Mouse (Mus musculus): Measurements from ENCODE around the gene Hist1h3c. TPM values are rescaled to one million over a fixed set of nuclear protein-coding genes. Genes with fewer than 3 reads are reported as not detected.

Gene Hist1h3c
- total and polyA plus RNA-seq, 3 experiments: 2.5 TPM; not detected in 2

- Histone ChIP-seq H3K4me1 (ENCODE audit: control insufficient read depth, insufficient read depth, low read length) (peaks cover 2% of the 10 kb centered on the region; the same call in 1 of the 2 replicates), H3K27ac (no peak overlapping the region), H3K27me3 (ENCODE audit: control insufficient read depth, insufficient read depth, low read length) (no peaks in the 10 kb centered on the region), H3K4me3 (no peak overlapping the region), H3K9ac (ENCODE audit: low read depth, low read length) (no peak overlapping the region), H3K36me3 (ENCODE audit: control insufficient read depth, insufficient read depth, low read length) (no peaks in the 10 kb centered on the region), H3K79me2 (replicated peaks; ENCODE audit: control insufficient read depth, insufficient read depth, low read length) (no peaks in the 10 kb centered on the region)
- TF ChIP-seq EP300 (IDR thresholded peaks at IDR 0.05; ENCODE audit: insufficient read depth, low read depth, low read length): no peak
- peak; percentile 26 for TF ChIP-seq CTCF (IDR thresholded peaks at IDR 0.05)
- no peak for TF ChIP-seq POLR2A (IDR thresholded peaks at IDR 0.05; ENCODE audit: insufficient read depth, low read depth, low read length)
- intact Hi-C loops (cut with DNase I): loop anchor here (2.0 to 10.0 kb wide), 4 partner anchors 15 to 1985 kb away; partner anchors contain the start of genes Hist1h2ah, Hist1h2ai, Hist1h2bc and Hist1h2bk
- WGBS: 67% methylated on average over 3 of the region's 3 CpGs
- no peak for DNase-seq
These were observed 45.6 kb downstream of the Hist1h3c start for GRCm38 (mm10) chr13:23699767-23700166.

GRCm38 (mm10) chr13:23698996-23699395, 46.4 kb downstream of the Hist1h3c start:
- H3K27me3 ChIP-seq (ENCODE audit: control insufficient read depth, insufficient read depth, low read length): no peaks in the 10 kb centered on the region
- WGBS: 62% methylated on average over 6 of the region's 6 CpGs
- intact Hi-C loops (cut with DNase I): loop anchor here (1.0 to 10.0 kb wide), 7 partner anchors 14 to 1984 kb away; partner anchors contain the start of genes Hist1h1e, Hist1h2ah, Hist1h2ai and Hist1h2bc
- H3K9ac ChIP-seq (ENCODE audit: low read depth, low read length): no peak overlapping the region
- no peak for TF ChIP-seq POLR2A (IDR thresholded peaks at IDR 0.05; ENCODE audit: insufficient read depth, low read depth, low read length)
- no peak for DNase-seq
- no peak overlapping the region for H3K4me3 ChIP-seq
- H3K79me2 ChIP-seq (replicated peaks; ENCODE audit: control insufficient read depth, insufficient read depth, low read length): no peaks in the 10 kb centered on the region
- no peaks in the 10 kb centered on the region for H3K36me3 ChIP-seq (ENCODE audit: control insufficient read depth, insufficient read depth, low read length)
- H3K4me1 ChIP-seq (ENCODE audit: control insufficient read depth, insufficient read depth, low read length): peaks cover 2% of the 10 kb centered on the region; the same call in 1 of the 2 replicates
- H3K27ac ChIP-seq: peak overlapping the region; percentile 73

- under 1% methylated on average over 21 of the region's 22 CpGs for WGBS
- intact Hi-C loops (cut with DNase I): loop anchor here (1.0 to 10.0 kb wide), 7 partner anchors 13 to 1983 kb away; partner anchors contain the start of genes Hist1h1e, Hist1h2ah, Hist1h2ai and Hist1h2bc
- H3K4me1 ChIP-seq (ENCODE audit: control insufficient read depth, insufficient read depth, low read length): peaks cover 2% of the 10 kb centered on the region; the same call in 1 of the 2 replicates
These were observed 47.1 kb downstream of the Hist1h3c start, which contains the start of gene Hist1h4c for GRCm38 (mm10) chr13:23698300-23698693. TSS of gene Hist1h4c (minus strand) at chr13:23698454.

GRCm38 (mm10) chr13:23697491-23698299, 47.7 kb downstream of the Hist1h3c start:
- Histone ChIP-seq H3K4me3 (peak overlapping the region; percentile 46), H3K79me2 (replicated peaks; ENCODE audit: control insufficient read depth, insufficient read depth, low read length) (no peaks in the 10 kb centered on the region), H3K4me1 (ENCODE audit: control insufficient read depth, insufficient read depth, low read length) (peaks cover 2% of the 10 kb centered on the region; the same call in 1 of the 2 replicates), H3K9ac (ENCODE audit: low read depth, low read length) (peak overlapping the region; percentile 37), H3K27me3 (ENCODE audit: control insufficient read depth, insufficient read depth, low read length) (no peaks in the 10 kb centered on the region), H3K27ac (peak overlapping the region; percentile 73), H3K36me3 (ENCODE audit: control insufficient read depth, insufficient read depth, low read length) (no peaks in the 10 kb centered on the region)
- DNase-seq: no peak
- intact Hi-C loops (cut with DNase I): loop anchor here (1.0 to 10.0 kb wide), 7 partner anchors 13 to 1983 kb away; partner anchors contain the start of genes Hist1h1e, Hist1h2ah, Hist1h2ai and Hist1h2bc
- under 1% methylated on average over 27 of the region's 32 CpGs for WGBS
- TF ChIP-seq CTCF (IDR thresholded peaks at IDR 0.05) (peak; percentile 87), POLR2A (IDR thresholded peaks at IDR 0.05; ENCODE audit: insufficient read depth, low read depth, low read length) (0 out of 2 replicates have a peak, but pooled peaks have one; percentile 4), EP300 (IDR thresholded peaks at IDR 0.05; ENCODE audit: insufficient read depth, low read depth, low read length) (no peak)

More at GRCm38 (mm10) chr13:23698300-23698693, 47.1 kb downstream of the Hist1h3c start, which contains the start of gene Hist1h4c:
- Histone ChIP-seq H3K27ac (peak within 1 kb of the TSS; percentile 73), H3K36me3 (ENCODE audit: control insufficient read depth, insufficient read depth, low read length) (no peaks in the 10 kb centered on the region), H3K4me3 (peak within 1 kb of the TSS; percentile 46), H3K79me2 (replicated peaks; ENCODE audit: control insufficient read depth, insufficient read depth, low read length) (no peaks in the 10 kb centered on the region), H3K9ac (ENCODE audit: low read depth, low read length) (peak within 1 kb of the TSS; percentile 37), H3K27me3 (ENCODE audit: control insufficient read depth, insufficient read depth, low read length) (no peaks in the 10 kb centered on the region)
- DNase-seq: peak; percentile 98 to 99
- peak; percentile 100 for TF ChIP-seq POLR2A (IDR thresholded peaks at IDR 0.05; ENCODE audit: insufficient read depth, low read depth, low read length)
- TF ChIP-seq EP300 (IDR thresholded peaks at IDR 0.05; ENCODE audit: insufficient read depth, low read depth, low read length): peak; percentile 100
- no peak for TF ChIP-seq CTCF (IDR thresholded peaks at IDR 0.05)

GRCm38 (mm10) chr13:23696061-23696474, 49.3 kb downstream of the Hist1h3c start:
- Histone ChIP-seq H3K4me3 (no peak overlapping the region), H3K36me3 (ENCODE audit: control insufficient read depth, insufficient read depth, low read length) (no peaks in the 10 kb centered on the region), H3K27me3 (ENCODE audit: control insufficient read depth, insufficient read depth, low read length) (no peaks in the 10 kb centered on the region), H3K79me2 (replicated peaks; ENCODE audit: control insufficient read depth, insufficient read depth, low read length) (no peaks in the 10 kb centered on the region), H3K9ac (ENCODE audit: low read depth, low read length) (no peak overlapping the region), H3K4me1 (ENCODE audit: control insufficient read depth, insufficient read depth, low read length) (peaks cover under 1% of the 10 kb centered on the region; the same call in 1 of the 2 replicates), H3K27ac (no peak overlapping the region)
- TF ChIP-seq EP300 (IDR thresholded peaks at IDR 0.05; ENCODE audit: insufficient read depth, low read depth, low read length) (no peak), POLR2A (IDR thresholded peaks at IDR 0.05; ENCODE audit: insufficient read depth, low read depth, low read length) (no peak), CTCF (IDR thresholded peaks at IDR 0.05) (no peak)
- intact Hi-C loops (cut with DNase I): loop anchor here (5.0 to 10.0 kb wide), 3 partner anchors 264 to 1981 kb away; partner anchors contain the start of genes Hist1h2ah, Hist1h2ai, Hist1h2bk and Hist1h2bl
- WGBS: 52% methylated on average over 15 of the region's 15 CpGs
- no peak for DNase-seq
